Mouse (Mus musculus) MEL (cell line): ENCODE results near the gene Krt7. TPM values are rescaled to one million over a fixed set of nuclear protein-coding genes. Genes with fewer than 3 reads are reported as not detected.

ENCODE experiments used
- DNase-seq: peaks from one replicate; pipeline ENCODE4 v3.0.0; 2011; ENCODE audit warnings: low read depth, low spot score
- H3K27ac ChIP-seq: 2 replicates; pipeline ENCODE4 v1.5.1; 2012; ENCODE audit warnings: low read depth, mild to moderate bottlenecking, control low read depth, low read length, moderate library complexity; ENCODE audit not compliant: control insufficient read depth
- H3K27me3 ChIP-seq, 2 experiments: fragments of 150-350 bp in 1 of 2; sonication (generic) in 1 of 2; 2 replicates each; pipeline ENCODE4 v1.6.1; 2012; ENCODE audit warnings: low read length in 2 of 2, mild to moderate bottlenecking in 2 of 2, improper control_type of control experiment in 1 of 2, moderate library complexity in 1 of 2; ENCODE audit not compliant: insufficient read depth in 2 of 2, control insufficient read depth in 1 of 2
- H3K36me3 ChIP-seq, 2 experiments: 2 replicates each; pipeline ENCODE4 v1.6.1; 2012 to 2014; ENCODE audit warnings: low read length in 2 of 2, improper control_type of control experiment in 1 of 2, inconsistent platforms in 1 of 2, mild to moderate bottlenecking in 1 of 2; ENCODE audit not compliant: insufficient read depth in 2 of 2, control insufficient read depth in 1 of 2
- H3K4me1 ChIP-seq, 2 experiments: fragments of 150-350 bp in 1 of 2; sonication (generic) in 1 of 2; 2 replicates each; pipeline ENCODE4 v1.6.1; 2012; ENCODE audit warnings: low read length in 2 of 2, improper control_type of control experiment in 1 of 2, mild to moderate bottlenecking in 1 of 2; ENCODE audit not compliant: insufficient read depth in 2 of 2, control insufficient read depth in 1 of 2
- H3K4me3 ChIP-seq, 2 experiments: fragments of 150-350 bp in 1 of 2; sonication (generic) in 1 of 2; 2 replicates each; pipeline ENCODE4 v1.5.1; 2012; ENCODE audit warnings: low read depth in 2 of 2, low read length in 2 of 2, mild to moderate bottlenecking in 2 of 2, moderate library complexity in 2 of 2, control low read depth in 1 of 2, improper control_type of control experiment in 1 of 2; ENCODE audit not compliant: control insufficient read depth in 1 of 2, insufficient read depth in 1 of 2
- H3K79me2 ChIP-seq: 2 replicates; pipeline ENCODE4 v1.6.1; 2012; ENCODE audit warnings: mild to moderate bottlenecking, low read length, moderate library complexity; ENCODE audit not compliant: control insufficient read depth, poor library complexity, insufficient read depth
- H3K9ac ChIP-seq: 2 replicates; pipeline ENCODE4 v1.6.1; 2012; ENCODE audit warnings: low read depth, mild to moderate bottlenecking, control low read depth, low read length, moderate library complexity; ENCODE audit not compliant: control insufficient read depth, poor library complexity, severe bottlenecking
- H3K9me3 ChIP-seq: fragments of 150-350 bp; sonication (generic); replicated peaks from 2 replicates; pipeline ENCODE4 v1.6.1; 2012; ENCODE audit warnings: mild to moderate bottlenecking, low read length, improper control_type of control experiment, moderate library complexity; ENCODE audit not compliant: insufficient read depth
- CHD1 ChIP-seq: IDR thresholded peaks from 2 replicates; pipeline ENCODE4 v1.6.1; 2012; ENCODE audit warnings: low read depth, mild to moderate bottlenecking, inconsistent platforms, low read length, improper control_type of control experiment
- CTCF ChIP-seq, 3 experiments: IDR thresholded peaks in 2 of 3; conservative IDR thresholded peaks in 1 of 3; 2 replicates each; pipeline ENCODE4 v1.5.1; 2011 to 2012; ENCODE audit warnings: low read length in 3 of 3, low read depth in 2 of 3, mild to moderate bottlenecking in 2 of 3, improper control_type of control experiment in 1 of 3, inconsistent platforms in 1 of 3, mixed read lengths in 1 of 3, moderate library complexity in 1 of 3; ENCODE audit not compliant: control insufficient read depth in 1 of 3, insufficient read depth in 1 of 3, poor library complexity in 1 of 3, severe bottlenecking in 1 of 3
- E2F4 ChIP-seq: IDR thresholded peaks from 2 replicates; pipeline ENCODE4 v1.6.1; 2011; ENCODE audit warnings: low read depth, low read length, improper control_type of control experiment, borderline replicate concordance
- HCFC1 ChIP-seq: IDR thresholded peaks from 2 replicates; pipeline ENCODE4 v1.6.1; 2012; ENCODE audit warnings: low read depth, mild to moderate bottlenecking, inconsistent platforms, low read length, improper control_type of control experiment, moderate library complexity
- MEF2A ChIP-seq: IDR thresholded peaks from 2 replicates; pipeline ENCODE4 v1.6.1; 2014; ENCODE audit warnings: low read depth, mild to moderate bottlenecking, inconsistent platforms, low read length, improper control_type of control experiment; ENCODE audit not compliant: poor library complexity, insufficient replicate concordance, severe bottlenecking; ENCODE audit errors: extremely low read depth
- NELFE ChIP-seq: IDR thresholded peaks from 2 replicates; pipeline ENCODE4 v1.6.1; 2011; ENCODE audit warnings: low read depth, low read length, improper control_type of control experiment
- NRF1 ChIP-seq: IDR thresholded peaks from 2 replicates; pipeline ENCODE4 v1.6.1; 2014; ENCODE audit warnings: low read depth, mild to moderate bottlenecking, inconsistent platforms, low read length, improper control_type of control experiment, moderate library complexity; ENCODE audit not compliant: poor library complexity, insufficient read depth, severe bottlenecking
- POLR2A ChIP-seq, 2 experiments: IDR thresholded peaks; 2 replicates each; pipeline ENCODE4 v1.6.1; 2011 to 2012; ENCODE audit warnings: low read length in 2 of 2, mild to moderate bottlenecking in 2 of 2, control low read depth in 1 of 2, improper control_type of control experiment in 1 of 2, low read depth in 1 of 2, moderate library complexity in 1 of 2; ENCODE audit not compliant: control insufficient read depth in 1 of 2, insufficient read depth in 1 of 2, poor library complexity in 1 of 2
- TBP ChIP-seq: IDR thresholded peaks from 2 replicates; pipeline ENCODE4 v1.8.0; 2011; ENCODE audit warnings: low read depth, low read length, improper control_type of control experiment
- USF1 ChIP-seq: IDR thresholded peaks from 2 replicates; pipeline ENCODE4 v1.6.1; 2014; ENCODE audit warnings: low read depth, mild to moderate bottlenecking, inconsistent platforms, low read length, improper control_type of control experiment, moderate library complexity
- ZC3H11A ChIP-seq: IDR thresholded peaks from 2 replicates; pipeline ENCODE4 v1.6.1; 2012; ENCODE audit warnings: low read depth, mild to moderate bottlenecking, inconsistent platforms, low read length, improper control_type of control experiment
- ZKSCAN1 ChIP-seq: IDR thresholded peaks from 2 replicates; pipeline ENCODE4 v1.6.1; 2012; ENCODE audit warnings: low read depth, mild to moderate bottlenecking, inconsistent platforms, low read length, improper control_type of control experiment, moderate library complexity
- polyA plus RNA-seq, 2 experiments: library from polyadenylated mRNA; stranded (reverse) in 1 of 2; unstranded in 1 of 2; fragments of >175 nt in 1 of 2; fragments of >200 nt in 1 of 2; gene quantifications; 2 replicates each; pipeline versions ENCODE4 v1.2.1 to v1.2.4; 2012; ENCODE audit warnings: low replicate concordance in 2 of 2, low read depth in 1 of 2; ENCODE audit not compliant: insufficient read length in 2 of 2, insufficient read depth in 1 of 2, missing spikeins in 1 of 2
- total RNA-seq: library from RNA; depleted of rRNA; stranded (reverse); fragments of 300-350 nt; gene quantifications from 2 replicates; pipeline ENCODE4 v1.2.3, GENCODE M21; 2012

Krt7 gene
- total and polyA plus RNA-seq, 3 experiments: 0.03 to 0.04 TPM; not detected in 1

- TF ChIP-seq ZC3H11A: no peak
- peak in 1 of 3 experiments; percentile 8; a peak in 1 of 6 replicates for TF ChIP-seq CTCF (IDR thresholded peaks at IDR 0.05 in 2 of 3, conservative IDR thresholded peaks at IDR 0.05 in 1 of 3; ENCODE audit: control insufficient read depth in 1 of 3, insufficient read depth in 1 of 3, low read depth in 2 of 3, low read length in 3 of 3, poor library complexity in 1 of 3, severe bottlenecking in 1 of 3)
- Histone ChIP-seq H3K79me2 (no peaks in the 10 kb centered on the region), H3K27ac (no peak overlapping the region), H3K36me3 (no peaks in the 10 kb centered on the region), H3K4me1 (no peaks in the 10 kb centered on the region), H3K27me3 (0 out of 4 replicates have a peak, but pooled peaks cover 0 to 2% of the 10 kb centered on the region in 2 experiments), H3K9ac (no peak overlapping the region), H3K4me3 (no peak overlapping the region), H3K9me3 (no peaks in the 10 kb centered on the region)
- DNase-seq: no peak
These were observed 10.1 kb downstream of the Krt7 start for GRCm38 (mm10) chr15:101420903-101421302.

- no peak for TF ChIP-seq HCFC1
- TF ChIP-seq NRF1: no peak
- TF ChIP-seq MEF2A: no peak
- TF ChIP-seq POLR2A (IDR thresholded peaks at IDR 0.05; ENCODE audit: control insufficient read depth in 1 of 2, insufficient read depth in 1 of 2, low read depth in 1 of 2, low read length in 2 of 2, poor library complexity in 1 of 2): no peak
- Histone ChIP-seq H3K79me2 (no peaks in the 10 kb centered on the region), H3K27me3 (peaks cover 0 to 5% of the 10 kb centered on the region in 2 experiments; a peak in 2 of 4 replicates), H3K9me3 (no peaks in the 10 kb centered on the region), H3K27ac (no peak overlapping the region), H3K4me1 (no peaks in the 10 kb centered on the region), H3K9ac (no peak overlapping the region), H3K4me3 (no peak overlapping the region), H3K36me3 (no peaks in the 10 kb centered on the region)
- no peak for DNase-seq
These were observed 14.1 kb downstream of the Krt7 start for GRCm38 (mm10) chr15:101424914-101425313.

DNA sequence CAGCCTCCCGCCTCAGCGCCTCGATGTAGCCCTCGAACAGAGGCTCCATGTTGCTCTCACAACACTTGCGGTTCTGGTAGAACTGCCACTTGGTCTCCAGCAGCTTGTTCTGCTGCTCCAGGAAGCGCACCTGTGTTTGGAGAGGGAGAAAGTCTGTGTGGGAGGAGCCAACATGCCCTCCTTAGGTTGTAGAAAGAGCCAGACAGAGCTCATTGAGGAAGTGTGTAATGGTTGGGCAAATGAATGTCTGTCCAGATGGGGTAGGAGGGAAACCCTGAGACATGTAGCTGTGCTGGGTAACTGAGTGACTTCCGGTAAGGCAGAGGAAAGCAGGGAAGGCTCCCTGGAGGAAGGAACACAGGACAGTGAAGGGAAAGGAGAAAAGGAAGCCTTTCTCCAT is 25.8 kb downstream of the Krt7 start:
- no peak for DNase-seq
- Histone ChIP-seq H3K4me3 (no peak overlapping the region), H3K27ac (no peak overlapping the region), H3K9ac (no peak overlapping the region), H3K9me3 (no peaks in the 10 kb centered on the region), H3K36me3 (no peaks in the 10 kb centered on the region), H3K27me3 (no peaks in the 10 kb centered on the region), H3K79me2 (no peaks in the 10 kb centered on the region), H3K4me1 (no peaks in the 10 kb centered on the region)
- TF ChIP-seq TBP (no peak), CHD1 (no peak), ZKSCAN1 (no peak), USF1 (no peak), E2F4 (no peak), NELFE (no peak), ZC3H11A (no peak)
